Mouse (Mus musculus) cerebellum, adult 2 months (tissue): Measurements from ENCODE around the gene Arhgap10. TPM values are rescaled to one million over a fixed set of nuclear protein-coding genes. Genes with fewer than 3 reads are reported as not detected.
A peak's percentile ranks its signal among the peaks of the same experiment; 100 is the strongest.

ENCODE experiments used
- DNase-seq, 2 experiments: peaks; one replicate each; pipeline ENCODE4 v3.0.0; 2021
- H3K27ac ChIP-seq: fragments of 200-500 bp; 2 replicates; pipeline ENCODE4 v1.5.1; 2012; ENCODE audit warnings: low read length, control low read depth, inconsistent platforms; ENCODE audit not compliant: insufficient read depth
- H3K27me3 ChIP-seq: fragments of 200-500 bp; 2 replicates; pipeline ENCODE4 v1.6.1; 2012; ENCODE audit warnings: inconsistent platforms, mild to moderate bottlenecking, low read length, moderate library complexity; ENCODE audit not compliant: control insufficient read depth, insufficient read depth
- H3K4me1 ChIP-seq: fragments of 200-500 bp; 2 replicates; pipeline ENCODE4 v1.6.1; 2011; ENCODE audit warnings: low read length; ENCODE audit not compliant: control insufficient read depth, insufficient read depth
- H3K4me3 ChIP-seq: fragments of 200-500 bp; replicated peaks from 2 replicates; pipeline ENCODE3; 2011; ENCODE audit warnings: mild to moderate bottlenecking, low read depth, low read length, control low read depth; ENCODE audit not compliant: insufficient read depth
- CTCF ChIP-seq: fragments of 200-500 bp; IDR thresholded peaks from 2 replicates; pipeline ENCODE4 v1.5.1; 2011; ENCODE audit warnings: low read depth, mild to moderate bottlenecking, control low read depth, low read length, moderate library complexity, borderline replicate concordance; ENCODE audit not compliant: insufficient read depth
- POLR2A ChIP-seq: fragments of 200-500 bp; IDR thresholded peaks from 2 replicates; pipeline ENCODE4 v1.6.1; 2011; ENCODE audit warnings: low read length, control low read depth, borderline replicate concordance; ENCODE audit not compliant: insufficient read depth
- WGBS: fragments of 180-500 bp; shearing (Covaris S2); methylation state at CpG from one replicate; pipeline ENCODE4 v1.1.7; 2018; 5-methylcytosine and 5-hydroxymethylcytosine counted together
- polyA plus RNA-seq: library from polyadenylated mRNA; depleted of rRNA; stranded (reverse); fragments of >200 nt; gene quantifications from 2 replicates; pipeline ENCODE4 v1.2.3, GENCODE M21; 2012

The Arhgap10 gene
- polyA plus RNA-seq, 1 experiment = 12.5 TPM

DNA sequence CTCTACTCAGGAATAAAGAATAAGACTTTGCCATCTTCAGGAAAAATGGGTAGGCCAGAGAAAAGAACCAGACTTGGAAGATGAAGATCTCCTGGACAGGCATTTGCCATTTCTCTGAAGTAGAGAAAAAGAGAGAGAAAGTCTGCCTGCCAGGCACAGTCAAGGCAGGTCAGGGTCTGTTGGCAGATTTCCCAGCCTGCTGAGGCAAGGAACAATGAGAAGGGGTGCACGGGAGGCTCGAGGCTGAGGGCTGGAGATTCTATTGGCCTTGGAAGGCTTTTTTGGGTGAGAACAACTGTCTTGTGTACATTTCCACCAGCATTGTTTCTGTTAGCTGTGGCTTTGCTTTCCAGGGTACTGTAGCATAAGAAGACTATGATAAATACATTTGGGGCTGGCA lies 147.4 kb downstream of the Arhgap10 start:
- TF ChIP-seq POLR2A (no peak), CTCF (no peak)
- Histone ChIP-seq H3K27ac (no peak overlapping the region), H3K4me1 (0 out of 2 replicates have a peak, but pooled peaks cover 3% of the 10 kb centered on the region), H3K4me3 (no peak overlapping the region), H3K27me3 (no peaks in the 10 kb centered on the region)
- WGBS = 32% methylated on average over 2 of the region's 2 CpGs
- DNase-seq = no peak

DNA sequence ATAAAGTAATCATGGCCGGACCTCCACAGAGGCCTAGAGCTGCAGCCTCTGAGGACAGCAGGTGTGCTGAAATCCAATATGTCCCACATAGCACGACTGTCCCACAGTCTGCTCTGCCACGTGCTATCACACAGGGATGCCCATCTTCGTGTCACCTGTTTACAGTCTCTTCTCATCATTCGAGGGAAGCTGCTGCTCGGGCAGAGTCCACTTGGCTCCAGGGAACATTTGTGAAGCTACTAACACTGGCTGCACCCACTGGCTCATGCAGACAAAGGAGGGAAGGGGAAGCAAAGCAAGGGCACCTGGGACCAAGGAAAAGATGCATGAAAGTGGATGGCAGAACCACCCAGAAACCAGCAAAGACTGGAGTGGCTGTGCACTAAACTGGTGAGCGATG lies 148.1 kb downstream of the Arhgap10 start:
- Histone ChIP-seq H3K4me3 (no peak overlapping the region), H3K27me3 (no peaks in the 10 kb centered on the region), H3K27ac (no peak overlapping the region), H3K4me1 (0 out of 2 replicates have a peak, but pooled peaks cover 3% of the 10 kb centered on the region)
- WGBS = 37% methylated on average over 7 of the region's 7 CpGs
- TF ChIP-seq CTCF (no peak), POLR2A (no peak)
- DNase-seq = no peak

DNA sequence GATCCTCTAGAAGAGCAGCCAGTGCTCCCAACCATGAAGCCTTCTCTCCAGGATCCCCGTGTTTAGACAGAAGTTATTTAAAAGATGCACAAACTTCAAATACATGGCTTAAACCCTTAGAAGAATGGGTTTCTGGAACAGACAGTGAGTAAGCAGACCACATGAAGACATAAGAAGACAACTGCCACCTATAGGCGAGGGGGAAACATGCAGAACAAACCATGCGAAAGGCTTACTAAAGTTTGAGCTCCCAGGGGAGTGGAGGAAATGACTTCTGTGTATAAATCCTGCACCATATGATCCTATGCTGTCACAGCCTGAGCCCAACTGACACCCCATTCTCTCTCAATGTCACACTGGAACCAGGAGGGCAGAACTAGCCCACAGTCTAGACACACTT lies 150.7 kb downstream of the Arhgap10 start:
- TF ChIP-seq POLR2A (no peak), CTCF (peak; percentile 16; the same call in 1 of the 2 replicates)
- H3K27me3 ChIP-seq = no peaks in the 10 kb centered on the region
- 67% methylated on average over 3 of the region's 3 CpGs for WGBS
- no peak for DNase-seq
- H3K27ac ChIP-seq = no peak overlapping the region
- H3K4me1 ChIP-seq = 0 out of 2 replicates have a peak, but pooled peaks cover 6% of the 10 kb centered on the region
- no peak overlapping the region for H3K4me3 ChIP-seq

DNA sequence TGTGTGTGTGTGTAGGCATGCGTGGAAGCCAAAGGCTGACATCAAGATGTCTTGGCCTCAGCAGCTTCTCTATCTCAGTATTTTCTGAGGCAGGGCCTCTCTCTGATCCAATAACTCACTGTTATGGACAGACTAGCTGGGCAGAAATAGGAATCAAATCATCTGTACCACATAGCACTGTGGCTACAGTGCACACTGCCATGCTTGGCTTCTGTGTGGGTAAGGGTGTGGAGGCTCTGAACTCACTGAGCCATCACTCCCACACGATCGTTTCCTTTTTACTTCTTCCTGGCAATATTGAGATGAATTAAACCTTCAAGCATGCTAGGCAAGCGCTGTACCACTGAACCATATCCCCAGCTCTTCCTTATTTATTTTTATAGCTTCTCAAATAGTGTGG lies 151.3 kb downstream of the Arhgap10 start:
- WGBS = 93% methylated on average over 4 of the region's 4 CpGs
- DNase-seq = no peak

DNA sequence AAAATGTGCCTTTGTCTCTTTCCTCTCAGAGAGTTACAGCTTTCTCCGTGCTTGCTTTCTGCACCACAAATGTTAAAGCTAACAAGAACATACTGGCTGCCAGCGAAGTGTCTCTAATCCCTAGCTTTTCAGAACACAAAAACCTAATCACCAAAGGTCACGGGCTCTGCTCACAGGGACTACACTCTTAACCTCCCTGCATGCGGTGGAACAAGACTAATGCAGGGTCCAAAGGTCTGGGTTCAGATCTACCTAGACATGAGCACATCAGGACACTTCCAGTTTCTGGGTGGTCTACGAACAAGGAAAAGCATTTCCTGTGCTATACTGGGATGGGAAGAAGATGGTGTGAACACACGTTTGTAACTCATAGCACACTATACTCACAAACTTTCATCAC lies 151.8 kb downstream of the Arhgap10 start:
- WGBS = 85% methylated on average over 6 of the region's 6 CpGs
- Histone ChIP-seq H3K4me1 (0 out of 2 replicates have a peak, but pooled peaks cover 6% of the 10 kb centered on the region), H3K27ac (no peak overlapping the region), H3K27me3 (no peaks in the 10 kb centered on the region), H3K4me3 (no peak overlapping the region)
- TF ChIP-seq POLR2A = no peak
- no peak for TF ChIP-seq CTCF
- DNase-seq = no peak

More for the DNA sequence above, 151.3 kb downstream of the Arhgap10 start:
- 0 out of 2 replicates have a peak, but pooled peaks cover 6% of the 10 kb centered on the region for H3K4me1 ChIP-seq
- TF ChIP-seq CTCF (no peak), POLR2A (no peak)
- no peaks in the 10 kb centered on the region for H3K27me3 ChIP-seq
- H3K27ac ChIP-seq = no peak overlapping the region
- no peak overlapping the region for H3K4me3 ChIP-seq

DNA sequence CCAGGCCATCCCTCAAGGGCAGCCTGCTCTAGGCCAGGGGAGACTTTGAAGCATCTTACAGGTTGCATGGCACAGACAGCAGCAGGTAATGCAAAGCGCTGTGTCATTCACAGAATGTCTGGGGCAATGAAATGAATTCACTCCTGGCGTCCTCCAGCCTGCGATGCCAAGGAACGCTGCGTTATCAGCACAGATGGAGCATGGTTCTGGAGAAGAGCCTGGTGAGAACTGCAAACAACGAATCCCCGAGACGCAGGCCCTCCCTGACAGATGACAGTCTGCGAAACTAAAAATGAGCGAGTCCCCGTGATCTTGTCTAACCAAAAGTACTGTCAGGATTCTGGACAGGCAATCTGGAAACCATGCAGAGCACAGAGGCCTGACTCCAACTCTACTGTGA lies 153.3 kb downstream of the Arhgap10 start:
- WGBS = 15% methylated on average over 11 of the region's 11 CpGs
- Histone ChIP-seq H3K27ac (no peak overlapping the region), H3K27me3 (no peaks in the 10 kb centered on the region), H3K4me3 (no peak overlapping the region), H3K4me1 (0 out of 2 replicates have a peak, but pooled peaks cover 2% of the 10 kb centered on the region)
- peak; percentile 62 to 79 for DNase-seq
- no peak for TF ChIP-seq POLR2A
- TF ChIP-seq CTCF = no peak

DNA sequence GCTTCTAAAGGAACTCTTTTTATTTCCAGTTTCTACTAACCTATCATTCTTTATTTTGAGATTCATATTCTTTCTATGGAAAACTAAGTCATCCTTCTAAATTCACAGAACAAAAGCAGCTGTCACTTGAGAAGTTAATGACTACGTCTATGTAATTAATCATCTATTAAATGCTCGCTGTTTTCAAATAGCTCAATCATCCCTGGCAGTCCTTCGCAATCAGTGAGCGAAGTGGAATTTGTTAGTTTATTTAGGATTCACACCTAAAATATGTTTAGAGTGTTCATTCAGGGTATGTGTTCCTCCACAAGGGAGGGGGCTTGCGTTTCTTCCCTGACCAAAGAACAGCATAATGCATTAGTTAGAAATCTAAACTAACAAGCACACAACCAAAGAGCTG lies 156.9 kb downstream of the Arhgap10 start:
- Histone ChIP-seq H3K27me3 (no peaks in the 10 kb centered on the region), H3K4me1 (0 out of 2 replicates have a peak, but pooled peaks cover 2% of the 10 kb centered on the region), H3K27ac (no peak overlapping the region), H3K4me3 (no peak overlapping the region)
- no peak for DNase-seq
- WGBS = 83% methylated on average over 5 of the region's 5 CpGs
- TF ChIP-seq CTCF (no peak), POLR2A (no peak)

DNA sequence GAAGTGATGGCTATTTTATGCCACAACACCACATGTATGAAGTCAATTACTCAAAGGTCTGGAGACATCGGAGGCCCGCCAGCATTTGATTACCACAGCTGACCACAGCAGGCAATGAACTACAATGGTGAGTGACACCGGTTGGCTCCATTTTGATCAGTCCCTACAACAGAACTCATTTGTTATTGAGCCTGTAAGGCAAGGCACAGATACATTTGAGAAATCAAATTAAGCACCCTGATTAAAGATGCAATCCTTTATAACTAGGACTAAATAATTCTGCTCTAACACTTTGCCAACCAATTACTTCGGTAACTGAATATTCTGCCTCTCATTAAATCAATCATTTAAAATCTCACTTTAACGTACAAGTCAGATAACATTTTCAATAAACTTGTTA lies 157.3 kb downstream of the Arhgap10 start:
- DNase-seq = no peak
- no peak for TF ChIP-seq CTCF
- no peak for TF ChIP-seq POLR2A
- no peaks in the 10 kb centered on the region for H3K27me3 ChIP-seq
- no peak overlapping the region for H3K27ac ChIP-seq
- H3K4me3 ChIP-seq = no peak overlapping the region
- 88% methylated on average over 5 of the region's 5 CpGs for WGBS
- H3K4me1 ChIP-seq = 0 out of 2 replicates have a peak, but pooled peaks cover 2% of the 10 kb centered on the region

DNA sequence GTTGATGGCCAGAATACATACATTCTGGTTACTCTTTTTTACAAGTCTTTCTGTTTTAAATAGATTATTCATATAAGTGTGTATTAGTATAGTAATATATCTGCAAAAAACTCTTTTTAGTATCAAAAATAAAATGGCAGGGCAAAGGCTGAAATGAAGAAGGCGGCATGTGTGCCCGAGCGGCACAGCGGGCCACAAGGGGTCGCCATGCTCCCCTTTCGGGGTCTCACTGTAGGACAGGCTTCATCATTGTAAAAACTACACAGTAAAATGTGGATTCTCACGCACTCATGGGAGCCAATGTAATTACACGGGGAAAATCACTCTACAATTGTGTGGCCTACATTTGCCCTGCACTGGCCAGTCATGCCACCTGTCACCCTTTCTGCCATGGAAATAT lies 160.6 kb downstream of the Arhgap10 start:
- 68% methylated on average over 8 of the region's 8 CpGs for WGBS
- Histone ChIP-seq H3K27me3 (no peaks in the 10 kb centered on the region), H3K4me1 (no peaks in the 10 kb centered on the region), H3K27ac (no peak overlapping the region), H3K4me3 (no peak overlapping the region)
- DNase-seq = no peak
- TF ChIP-seq CTCF (no peak), POLR2A (no peak)
